Mouse (Mus musculus): ENCODE data around the gene Itpr3. TPM values are rescaled to one million over a fixed set of nuclear protein-coding genes. Genes with fewer than 3 reads are reported as not detected.

Itpr3 gene
- polyA plus RNA-seq, 1 experiment from 2014 or later = 16.5 TPM

GRCm38 (mm10) chr17:27071630-27072029 lies 14.5 kb downstream of the Itpr3 start:
- Histone ChIP-seq H3K27ac (ENCODE audit: low read depth) (no peak overlapping the region), H3K9ac (ENCODE audit: low read length) (no peak overlapping the region), H3K27me3 (replicated peaks; ENCODE audit: control insufficient read depth, insufficient read depth, low read length) (no peaks in the 10 kb centered on the region), H3K36me3 (ENCODE audit: control insufficient read depth, insufficient read depth, low read length) (no peaks in the 10 kb centered on the region), H3K4me2 (ENCODE audit: low read length) (no peak overlapping the region), H3K9me3 (ENCODE audit: control insufficient read depth, low read length) (no peaks in the 10 kb centered on the region), H3K4me3 (ENCODE audit: low read depth, low read length) (no peak overlapping the region), H3K4me1 (replicated peaks; ENCODE audit: control insufficient read depth, insufficient read depth, low read length) (peaks cover 19% of the 10 kb centered on the region; the same call in 1 of the 2 replicates)
- ATAC-seq (replicated peaks; ENCODE audit: low FRiP score, low TSS enrichment, low read depth) (no peak), DNase-seq (ENCODE audit: low spot score) (no peak)
- WGBS = 55% methylated on average over 6 of the region's 6 CpGs

GRCm38 (mm10) chr17:27072363-27072762 lies 15.3 kb downstream of the Itpr3 start:
- WGBS = 94% methylated on average over 8 of the region's 8 CpGs
- peaks cover 2% of the 10 kb centered on the region; the same call in 1 of the 2 replicates for H3K9me3 ChIP-seq (ENCODE audit: control insufficient read depth, low read length)
- no peak for ATAC-seq (replicated peaks; ENCODE audit: low FRiP score, low TSS enrichment, low read depth)

DNA sequence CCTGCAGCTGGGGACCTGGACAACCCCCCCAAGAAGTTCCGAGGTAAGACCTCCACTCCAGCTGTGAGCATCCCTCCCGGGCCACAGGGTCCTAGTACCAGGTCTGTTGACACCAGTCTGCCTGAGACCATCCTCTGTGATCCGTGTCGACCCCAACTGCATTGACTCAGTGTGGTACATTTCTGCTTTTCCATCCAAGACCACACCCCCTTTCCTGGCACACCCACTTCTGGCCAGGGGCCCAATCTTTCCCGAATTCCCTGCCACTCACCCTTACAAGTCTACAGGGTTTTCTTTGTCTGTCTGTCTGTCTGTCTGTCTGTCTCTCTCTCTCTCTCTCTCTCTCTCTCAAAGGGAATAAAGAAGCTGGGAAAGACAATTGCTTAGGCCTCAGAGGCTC lies 16.0 kb downstream of the Itpr3 start:
- Histone ChIP-seq H3K27ac (ENCODE audit: low read depth) (no peak overlapping the region), H3K4me1 (replicated peaks; ENCODE audit: control insufficient read depth, insufficient read depth, low read length) (peaks cover 19% of the 10 kb centered on the region; the same call in 1 of the 2 replicates), H3K4me2 (ENCODE audit: low read length) (no peak overlapping the region), H3K4me3 (ENCODE audit: low read depth, low read length) (no peak overlapping the region), H3K36me3 (ENCODE audit: control insufficient read depth, insufficient read depth, low read length) (peaks cover 8% of the 10 kb centered on the region; the same call in 1 of the 2 replicates), H3K9me3 (ENCODE audit: control insufficient read depth, low read length) (peaks cover 9% of the 10 kb centered on the region; the same call in 1 of the 2 replicates), H3K9ac (ENCODE audit: low read length) (no peak overlapping the region), H3K27me3 (replicated peaks; ENCODE audit: control insufficient read depth, insufficient read depth, low read length) (no peaks in the 10 kb centered on the region)
- ATAC-seq (replicated peaks; ENCODE audit: low FRiP score, low TSS enrichment, low read depth) = no peak
- 80% methylated on average over 5 of the region's 5 CpGs for WGBS
- no peak for DNase-seq (ENCODE audit: low spot score)

More at GRCm38 (mm10) chr17:27072363-27072762, 15.3 kb downstream of the Itpr3 start:
- H3K4me2 ChIP-seq (ENCODE audit: low read length) = no peak overlapping the region
- no peak for DNase-seq (ENCODE audit: low spot score)
- H3K36me3 ChIP-seq (ENCODE audit: control insufficient read depth, insufficient read depth, low read length) = peaks cover 3% of the 10 kb centered on the region; the same call in 1 of the 2 replicates
- H3K9ac ChIP-seq (ENCODE audit: low read length) = no peak overlapping the region
- H3K27me3 ChIP-seq (replicated peaks; ENCODE audit: control insufficient read depth, insufficient read depth, low read length) = no peaks in the 10 kb centered on the region
- H3K27ac ChIP-seq (ENCODE audit: low read depth) = no peak overlapping the region
- H3K4me3 ChIP-seq (ENCODE audit: low read depth, low read length) = no peak overlapping the region
- peaks cover 19% of the 10 kb centered on the region; the same call in 1 of the 2 replicates for H3K4me1 ChIP-seq (replicated peaks; ENCODE audit: control insufficient read depth, insufficient read depth, low read length)

GRCm38 (mm10) chr17:27073778-27074177 lies 16.7 kb downstream of the Itpr3 start:
- no peak overlapping the region for H3K4me2 ChIP-seq (ENCODE audit: low read length)
- no peak for DNase-seq (ENCODE audit: low spot score)
- peaks cover 9% of the 10 kb centered on the region; the same call in 1 of the 2 replicates for H3K9me3 ChIP-seq (ENCODE audit: control insufficient read depth, low read length)
- no peaks in the 10 kb centered on the region for H3K27me3 ChIP-seq (replicated peaks; ENCODE audit: control insufficient read depth, insufficient read depth, low read length)
- peaks cover 19% of the 10 kb centered on the region; the same call in 1 of the 2 replicates for H3K4me1 ChIP-seq (replicated peaks; ENCODE audit: control insufficient read depth, insufficient read depth, low read length)
- H3K27ac ChIP-seq (ENCODE audit: low read depth) = no peak overlapping the region
- no peak overlapping the region for H3K4me3 ChIP-seq (ENCODE audit: low read depth, low read length)
- ATAC-seq (replicated peaks; ENCODE audit: low FRiP score, low TSS enrichment, low read depth) = no peak
- WGBS = 75% methylated on average over 8 of the region's 9 CpGs
- H3K36me3 ChIP-seq (ENCODE audit: control insufficient read depth, insufficient read depth, low read length) = peaks cover 8% of the 10 kb centered on the region; the same call in 1 of the 2 replicates
- no peak overlapping the region for H3K9ac ChIP-seq (ENCODE audit: low read length)

- Histone ChIP-seq H3K27ac (ENCODE audit: low read depth) (no peak overlapping the region), H3K9ac (ENCODE audit: low read length) (no peak overlapping the region), H3K4me1 (replicated peaks; ENCODE audit: control insufficient read depth, insufficient read depth, low read length) (peaks cover 19% of the 10 kb centered on the region; the same call in 1 of the 2 replicates), H3K27me3 (replicated peaks; ENCODE audit: control insufficient read depth, insufficient read depth, low read length) (no peaks in the 10 kb centered on the region), H3K4me3 (ENCODE audit: low read depth, low read length) (no peak overlapping the region), H3K9me3 (ENCODE audit: control insufficient read depth, low read length) (peaks cover 9% of the 10 kb centered on the region; the same call in 1 of the 2 replicates), H3K36me3 (ENCODE audit: control insufficient read depth, insufficient read depth, low read length) (peaks cover 8% of the 10 kb centered on the region; the same call in 1 of the 2 replicates), H3K4me2 (ENCODE audit: low read length) (no peak overlapping the region)
- DNase-seq (ENCODE audit: low spot score) (no peak), ATAC-seq (replicated peaks; ENCODE audit: low FRiP score, low TSS enrichment, low read depth) (no peak)
- 68% methylated on average over 6 of the region's 6 CpGs for WGBS
Observed at GRCm38 (mm10) chr17:27074236-27074635, 17.1 kb downstream of the Itpr3 start.

DNA sequence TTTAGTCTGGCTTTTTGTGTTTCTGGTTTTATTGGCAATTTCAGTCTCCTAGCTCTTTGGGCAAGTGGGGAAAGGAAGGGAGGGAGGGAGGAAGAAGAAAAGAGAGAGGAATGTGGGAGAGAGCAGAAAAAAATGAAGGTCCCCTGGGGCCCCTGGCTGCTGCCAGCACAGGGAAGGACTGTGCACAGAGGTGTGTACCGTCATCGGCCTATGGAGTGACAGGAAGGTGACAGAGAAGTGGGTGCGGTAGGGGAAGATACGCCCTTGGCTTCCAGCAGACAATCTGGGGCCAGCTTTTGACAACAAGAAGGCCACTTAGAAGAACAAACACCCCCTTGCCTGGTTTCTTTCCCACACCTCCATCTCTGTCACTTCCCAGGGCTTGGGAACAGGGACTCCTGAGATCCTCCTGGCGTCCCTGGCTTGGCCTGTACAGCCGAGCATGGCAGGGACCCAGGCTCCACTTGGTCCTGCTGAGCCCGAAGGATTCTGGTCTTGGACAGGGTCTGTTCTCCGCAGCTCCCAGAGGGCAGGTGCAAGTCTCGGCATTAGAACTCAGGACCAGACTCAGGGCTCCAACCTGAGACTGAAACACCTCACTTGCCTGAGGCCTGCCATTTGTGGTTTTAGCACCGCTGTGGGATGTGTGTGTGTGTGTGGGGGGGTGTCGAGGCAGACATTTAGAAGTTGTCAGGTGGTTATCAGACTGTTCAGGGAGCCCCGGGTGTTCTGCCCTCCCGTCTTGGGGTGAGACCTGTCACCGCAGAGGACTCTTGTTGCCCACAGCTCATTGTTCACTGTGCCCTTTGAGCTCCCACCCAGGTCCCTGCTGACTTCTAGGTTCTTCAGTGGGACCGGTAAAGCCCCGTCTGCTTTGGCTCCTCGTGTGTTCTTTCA lies 18.0 kb downstream of the Itpr3 start:
- H3K4me2 ChIP-seq (ENCODE audit: low read length) = no peak overlapping the region
- no peak overlapping the region for H3K27ac ChIP-seq (ENCODE audit: low read depth)
- DNase-seq (ENCODE audit: low spot score) (no peak), ATAC-seq (replicated peaks; ENCODE audit: low FRiP score, low TSS enrichment, low read depth) (no peak)
- peaks cover 9% of the 10 kb centered on the region; the same call in 1 of the 2 replicates for H3K9me3 ChIP-seq (ENCODE audit: control insufficient read depth, low read length)
- peaks cover 8% of the 10 kb centered on the region; the same call in 1 of the 2 replicates for H3K36me3 ChIP-seq (ENCODE audit: control insufficient read depth, insufficient read depth, low read length)
- H3K4me1 ChIP-seq (replicated peaks; ENCODE audit: control insufficient read depth, insufficient read depth, low read length) = peaks cover 14% of the 10 kb centered on the region; the same call in 1 of the 2 replicates
- H3K27me3 ChIP-seq (replicated peaks; ENCODE audit: control insufficient read depth, insufficient read depth, low read length) = no peaks in the 10 kb centered on the region
- H3K9ac ChIP-seq (ENCODE audit: low read length) = no peak overlapping the region
- no peak overlapping the region for H3K4me3 ChIP-seq (ENCODE audit: low read depth, low read length)
- WGBS = 75% methylated on average over 17 of the region's 17 CpGs

DNA sequence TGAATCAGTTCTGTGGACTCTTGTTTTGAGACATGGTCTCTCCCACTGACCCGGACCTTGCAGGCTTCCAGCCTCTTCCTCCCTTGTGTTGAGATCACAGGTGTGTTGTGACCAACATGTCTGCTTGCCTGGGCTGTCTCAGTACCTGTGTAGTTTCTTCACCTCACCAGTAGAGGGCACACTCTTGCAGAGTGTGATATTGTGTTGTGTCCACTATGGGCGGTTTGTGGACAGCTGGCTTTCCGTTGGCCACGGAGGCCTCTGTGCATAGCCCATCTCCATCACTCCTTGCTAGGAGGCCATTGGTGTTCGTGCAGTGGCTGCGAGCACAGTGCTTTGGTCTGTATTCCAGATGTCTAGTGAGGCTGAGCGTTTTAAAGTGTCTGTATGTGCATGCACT lies 20.0 kb downstream of the Itpr3 start:
- Histone ChIP-seq H3K9ac (ENCODE audit: low read length) (no peak overlapping the region), H3K4me2 (ENCODE audit: low read length) (no peak overlapping the region), H3K4me3 (ENCODE audit: low read depth, low read length) (no peak overlapping the region), H3K27ac (ENCODE audit: low read depth) (no peak overlapping the region), H3K4me1 (replicated peaks; ENCODE audit: control insufficient read depth, insufficient read depth, low read length) (peaks cover 16% of the 10 kb centered on the region; the same call in 1 of the 2 replicates), H3K27me3 (replicated peaks; ENCODE audit: control insufficient read depth, insufficient read depth, low read length) (no peaks in the 10 kb centered on the region), H3K36me3 (ENCODE audit: control insufficient read depth, insufficient read depth, low read length) (peaks cover 8% of the 10 kb centered on the region; the same call in 1 of the 2 replicates), H3K9me3 (ENCODE audit: control insufficient read depth, low read length) (peaks cover 9% of the 10 kb centered on the region; the same call in 1 of the 2 replicates)
- no peak for ATAC-seq (replicated peaks; ENCODE audit: low FRiP score, low TSS enrichment, low read depth)
- no peak for DNase-seq (ENCODE audit: low spot score)
- 94% methylated on average over 7 of the region's 7 CpGs for WGBS

DNA sequence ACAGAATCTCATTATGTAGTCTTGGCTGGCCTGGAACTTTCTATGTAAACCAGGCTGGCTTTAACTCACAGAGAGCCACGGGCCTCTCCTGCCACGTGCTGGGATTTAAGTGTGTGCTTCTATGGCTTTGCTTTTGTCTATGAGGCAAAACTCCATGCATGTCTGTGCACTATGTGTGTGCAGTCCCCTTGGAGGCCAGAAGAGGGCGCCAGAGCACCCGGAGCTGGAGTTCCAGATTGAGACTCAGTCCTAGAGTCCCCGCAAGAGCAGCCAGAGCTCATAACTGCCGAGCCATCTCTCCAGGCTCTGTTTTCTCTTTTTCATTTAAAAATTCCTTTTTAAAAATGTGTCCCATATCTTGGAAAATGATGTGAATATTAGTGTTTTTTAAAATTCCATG lies 20.8 kb downstream of the Itpr3 start:
- Histone ChIP-seq H3K27ac (ENCODE audit: low read depth) (no peak overlapping the region), H3K4me2 (ENCODE audit: low read length) (no peak overlapping the region), H3K9me3 (ENCODE audit: control insufficient read depth, low read length) (peaks cover 9% of the 10 kb centered on the region; the same call in 1 of the 2 replicates), H3K4me1 (replicated peaks; ENCODE audit: control insufficient read depth, insufficient read depth, low read length) (peaks cover 16% of the 10 kb centered on the region; the same call in 1 of the 2 replicates), H3K27me3 (replicated peaks; ENCODE audit: control insufficient read depth, insufficient read depth, low read length) (no peaks in the 10 kb centered on the region), H3K9ac (ENCODE audit: low read length) (no peak overlapping the region), H3K4me3 (ENCODE audit: low read depth, low read length) (no peak overlapping the region), H3K36me3 (ENCODE audit: control insufficient read depth, insufficient read depth, low read length) (peaks cover 8% of the 10 kb centered on the region; the same call in 1 of the 2 replicates)
- no peak for ATAC-seq (replicated peaks; ENCODE audit: low FRiP score, low TSS enrichment, low read depth)
- WGBS = 79% methylated on average over 6 of the region's 6 CpGs
- no peak for DNase-seq (ENCODE audit: low spot score)

Measured in intestine, embryonic 14.5 days (tissue).